24 mouse cellular contexts compared by ENCODE assay signal in the genomic region with DNA sequence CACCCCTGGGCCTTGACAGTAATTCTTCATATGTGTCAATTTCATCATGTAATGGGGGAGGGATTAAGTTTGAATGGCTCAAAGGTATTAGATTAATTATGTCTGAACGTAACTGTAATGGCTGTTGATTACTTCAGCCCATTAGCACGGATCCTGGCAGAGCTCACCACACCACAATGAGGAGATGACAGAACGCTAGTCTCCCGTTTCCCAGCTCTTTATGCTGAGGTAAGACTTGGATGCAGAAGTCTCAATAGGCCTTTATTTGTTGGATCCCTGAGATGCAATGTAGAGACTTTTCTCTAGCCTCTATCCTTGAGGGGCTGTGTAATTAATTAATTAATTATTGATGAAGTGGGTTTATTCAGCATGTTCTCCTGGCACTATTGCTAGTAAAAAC.
DNase-seq lines count a peak whose midpoint lies in the region; ATAC-seq and TF ChIP-seq lines count a peak whose summit lies in the region.
"Had no signal": no experiment of that assay in that cellular context is flagged by ENCODE, and none has a peak within 500 bp of the region (broad histone marks: within the 10 kb centered on the region; RNA-seq: fewer than 3 reads in every experiment).

No protein-coding gene starts in this region.

- peak; percentile 10 for DNase-seq in forebrain, embryonic 11.5 days (ENCODE audit: low spot score)
- peak; percentile 74 for DNase-seq in forebrain, embryonic 14.5 days (ENCODE audit: low spot score)
- DNase-seq in forebrain, embryonic 10.5 days (ENCODE audit: extremely low spot score, low spot score) = no peak
- peak; percentile 89 for DNase-seq in brain, embryonic 14.5 days (ENCODE audit: low read depth)
- no peak for DNase-seq in gastrocnemius, postnatal 25 days
- no peak for DNase-seq in cerebellum, adult 9-10 months
- DNase-seq: adrenal gland, adult 8-10 months; adrenal gland, postnatal 14 days; adrenal gland, postnatal 36 days; B cell, adult 2 months; cerebellum, adult 11 months; cerebellum, adult 18-20 months; cerebellum, adult 8-10 months; cerebellum, postnatal 10 days; cerebellum, postnatal 25 days had no signal

- H3K9ac ChIP-seq in forebrain, embryonic 11.5 days (ENCODE audit: low read length) = no peak overlapping the region
- no peak overlapping the region for H3K9ac ChIP-seq in forebrain, embryonic 12.5 days
- H3K9ac ChIP-seq in forebrain, embryonic 14.5 days (ENCODE audit: low read length) = no peak overlapping the region
- H3K9ac ChIP-seq in forebrain, embryonic 16.5 days (replicated peaks; ENCODE audit: low read depth, low read length) = no peak overlapping the region
- H3K9ac ChIP-seq: embryonic facial prominence, embryonic 12.5 days had no signal

- no peaks in the 10 kb centered on the region for H3K36me3 ChIP-seq in forebrain, embryonic 11.5 days (ENCODE audit: control insufficient read depth, insufficient read depth, low read length)
- H3K36me3 ChIP-seq in forebrain, embryonic 12.5 days (replicated peaks) = no peaks in the 10 kb centered on the region
- no peaks in the 10 kb centered on the region for H3K36me3 ChIP-seq in forebrain, embryonic 14.5 days (ENCODE audit: control insufficient read depth, insufficient read depth, low read length)
- no peaks in the 10 kb centered on the region for H3K36me3 ChIP-seq in forebrain, embryonic 10.5 days (replicated peaks)
- H3K36me3 ChIP-seq in forebrain, embryonic 16.5 days (ENCODE audit: control insufficient read depth, insufficient read depth) = no peaks in the 10 kb centered on the region
- H3K36me3 ChIP-seq: embryonic facial prominence, embryonic 10.5 days; embryonic facial prominence, embryonic 12.5 days; G1E had no signal

- 57% methylated on average over 4 of the region's 4 CpGs for WGBS in forebrain, embryonic 11.5 days
- WGBS in forebrain, embryonic 12.5 days = 45% methylated on average over 4 of the region's 4 CpGs
- 11% methylated on average over 4 of the region's 4 CpGs for WGBS in forebrain, embryonic 14.5 days
- 88% methylated on average over 4 of the region's 4 CpGs for WGBS in forebrain, embryonic 10.5 days
- WGBS in forebrain, embryonic 16.5 days = 20% methylated on average over 4 of the region's 4 CpGs

- ATAC-seq in forebrain, embryonic 11.5 days (replicated peaks; ENCODE audit: low FRiP score) = no peak
- ATAC-seq in forebrain, embryonic 12.5 days (ENCODE audit: low FRiP score) = no peak; the same call in 1 of the 2 replicates
- ATAC-seq in forebrain, embryonic 14.5 days = peak; percentile 49
- ATAC-seq in forebrain, embryonic 16.5 days = peak; percentile 51
- ATAC-seq: activated CD4-positive, CD25-positive, alpha-beta regulatory T cell, adult 4 months; CD4-positive, CD25-positive, alpha-beta regulatory T cell, adult 4 months; Patski had no signal

- H3K27ac ChIP-seq in forebrain, embryonic 11.5 days (ENCODE audit: low read depth, low read length) = no peak overlapping the region
- no peak overlapping the region for H3K27ac ChIP-seq in forebrain, embryonic 12.5 days
- no peak overlapping the region for H3K27ac ChIP-seq in forebrain, embryonic 14.5 days (ENCODE audit: low read depth, low read length)
- H3K27ac ChIP-seq in forebrain, embryonic 10.5 days = no peak overlapping the region
- no peak overlapping the region for H3K27ac ChIP-seq in forebrain, embryonic 16.5 days (ENCODE audit: low read length)
- H3K27ac ChIP-seq: embryonic facial prominence, embryonic 10.5 days; embryonic facial prominence, embryonic 12.5 days had no signal

- no peaks in the 10 kb centered on the region for H3K27me3 ChIP-seq in forebrain, embryonic 11.5 days (ENCODE audit: control insufficient read depth, insufficient read depth, low read length)
- 0 out of 2 replicates have a peak, but pooled peaks cover 3% of the 10 kb centered on the region for H3K27me3 ChIP-seq in forebrain, embryonic 12.5 days
- H3K27me3 ChIP-seq in forebrain, embryonic 14.5 days (replicated peaks; ENCODE audit: control insufficient read depth, insufficient read depth, low read length) = no peaks in the 10 kb centered on the region
- no peaks in the 10 kb centered on the region for H3K27me3 ChIP-seq in forebrain, embryonic 10.5 days (ENCODE audit: poor library complexity, severe bottlenecking)
- H3K27me3 ChIP-seq in forebrain, embryonic 16.5 days (replicated peaks; ENCODE audit: control insufficient read depth, insufficient read depth, low read length) = no peaks in the 10 kb centered on the region
- H3K27me3 ChIP-seq: CH12.LX; embryonic facial prominence, embryonic 12.5 days; Patski had no signal

- H3K4me2 ChIP-seq in forebrain, embryonic 11.5 days (ENCODE audit: low read depth, low read length, severe bottlenecking) = no peak overlapping the region
- H3K4me2 ChIP-seq in forebrain, embryonic 12.5 days = no peak overlapping the region
- no peak overlapping the region for H3K4me2 ChIP-seq in forebrain, embryonic 14.5 days (ENCODE audit: low read length)
- H3K4me2 ChIP-seq in forebrain, embryonic 16.5 days (ENCODE audit: low read length) = no peak overlapping the region
- H3K4me2 ChIP-seq: embryonic facial prominence, embryonic 12.5 days had no signal

- H3K4me3 ChIP-seq in forebrain, embryonic 11.5 days (ENCODE audit: low read depth, low read length) = no peak overlapping the region
- no peak overlapping the region for H3K4me3 ChIP-seq in forebrain, embryonic 12.5 days (replicated peaks)
- no peak overlapping the region for H3K4me3 ChIP-seq in forebrain, embryonic 14.5 days (ENCODE audit: low read depth, low read length)
- no peak overlapping the region for H3K4me3 ChIP-seq in forebrain, embryonic 10.5 days
- H3K4me3 ChIP-seq in forebrain, embryonic 16.5 days (replicated peaks; ENCODE audit: low read length) = no peak overlapping the region
- H3K4me3 ChIP-seq: embryonic facial prominence, embryonic 10.5 days; embryonic facial prominence, embryonic 12.5 days had no signal

- TF ChIP-seq CTCF in brain, embryonic 14.5 days (IDR thresholded peaks at IDR 0.05; ENCODE audit: borderline replicate concordance, extremely low read depth, insufficient read depth, insufficient read length) = no peak

- TF ChIP-seq POLR2A in brain, embryonic 14.5 days (IDR thresholded peaks at IDR 0.05; ENCODE audit: borderline replicate concordance, extremely low read depth, insufficient read depth, insufficient read length, poor library complexity, severe bottlenecking) = no peak

- H3K4me1 ChIP-seq in forebrain, embryonic 11.5 days (replicated peaks; ENCODE audit: control insufficient read depth, insufficient read depth, low read length) = peaks cover 5% of the 10 kb centered on the region
- H3K4me1 ChIP-seq in forebrain, embryonic 12.5 days = peaks cover 37% of the 10 kb centered on the region
- H3K4me1 ChIP-seq in forebrain, embryonic 14.5 days (ENCODE audit: control insufficient read depth, insufficient read depth, low read length) = peaks cover 22% of the 10 kb centered on the region
- peaks cover 18% of the 10 kb centered on the region for H3K4me1 ChIP-seq in forebrain, embryonic 10.5 days
- peaks cover 22% of the 10 kb centered on the region for H3K4me1 ChIP-seq in forebrain, embryonic 16.5 days (replicated peaks; ENCODE audit: control insufficient read depth, insufficient read depth, low read length)

- no peaks in the 10 kb centered on the region for H3K9me3 ChIP-seq in forebrain, embryonic 11.5 days (ENCODE audit: control insufficient read depth, low read length)
- no peaks in the 10 kb centered on the region for H3K9me3 ChIP-seq in forebrain, embryonic 12.5 days
- H3K9me3 ChIP-seq in forebrain, embryonic 14.5 days (replicated peaks; ENCODE audit: control insufficient read depth, low read length) = no peaks in the 10 kb centered on the region
- no peaks in the 10 kb centered on the region for H3K9me3 ChIP-seq in forebrain, embryonic 10.5 days
- H3K9me3 ChIP-seq in forebrain, embryonic 16.5 days (ENCODE audit: control insufficient read depth, low read length) = no peaks in the 10 kb centered on the region
- H3K9me3 ChIP-seq: embryonic facial prominence, embryonic 10.5 days; embryonic facial prominence, embryonic 12.5 days had no signal

Comparison
In these comparisons a context has a peak if more than half of its experiments do, and no peak if none do; other contexts are left out.
1. ATAC-seq: peak in forebrain, embryonic 14.5 days (single experiment) and forebrain, embryonic 16.5 days (single experiment); none in forebrain, embryonic 11.5 days (single experiment) and forebrain, embryonic 12.5 days (single experiment).
2. DNase-seq: peak in forebrain, embryonic 11.5 days (single experiment), forebrain, embryonic 14.5 days (single experiment) and brain, embryonic 14.5 days (single experiment); none in forebrain, embryonic 10.5 days (single experiment), gastrocnemius, postnatal 25 days (single experiment) and cerebellum, adult 9-10 months (single experiment).